Mouse (Mus musculus) embryonic facial prominence, embryonic 11.5 days (tissue): Measurements from ENCODE around the gene Aqp2. TPM values are rescaled to one million over a fixed set of nuclear protein-coding genes. Genes with fewer than 3 reads are reported as not detected.

ENCODE experiments used
- ATAC-seq: fragments of 200-750 bp; cut with Nextera tagmentation; replicated peaks from 2 replicates; pipeline ENCODE4 v1.8.0; 2017; ENCODE audit warnings: low read depth; ENCODE audit not compliant: insufficient number of reproducible peaks, low FRiP score, low TSS enrichment
- DNase-seq: peaks from one replicate; pipeline ENCODE4 v3.0.0-alpha.2; 2015; ENCODE audit warnings: low spot score
- H3K27ac ChIP-seq: fragments of 300-500 bp; sonication (generic); replicated peaks from 2 replicates; pipeline ENCODE4 v1.5.1; 2014; ENCODE audit warnings: mild to moderate bottlenecking, low read depth, low read length, control low read depth
- H3K27me3 ChIP-seq: fragments of 300-500 bp; sonication (generic); 2 replicates; pipeline ENCODE4 v1.6.1; 2014; ENCODE audit warnings: mild to moderate bottlenecking, low read length, moderate library complexity, mixed read lengths; ENCODE audit not compliant: control insufficient read depth, insufficient read depth
- H3K36me3 ChIP-seq: fragments of 300-500 bp; sonication (generic); replicated peaks from 2 replicates; pipeline ENCODE4 v1.6.1; 2014; ENCODE audit warnings: low read depth, mild to moderate bottlenecking, low read length, moderate library complexity, mixed read lengths; ENCODE audit not compliant: control insufficient read depth, insufficient read depth
- H3K4me1 ChIP-seq: fragments of 300-500 bp; sonication (generic); 2 replicates; pipeline ENCODE4 v1.6.1; 2014; ENCODE audit warnings: low read length, mixed read lengths; ENCODE audit not compliant: control insufficient read depth, insufficient read depth
- H3K4me2 ChIP-seq: fragments of 300-500 bp; sonication (generic); 2 replicates; pipeline ENCODE4 v1.6.1; 2014; ENCODE audit warnings: low read depth, mild to moderate bottlenecking, control low read depth, low read length, moderate library complexity
- H3K4me3 ChIP-seq: fragments of 300-500 bp; sonication (generic); 2 replicates; pipeline ENCODE4 v1.5.1; 2014; ENCODE audit warnings: low read depth, low read length, control low read depth
- H3K9ac ChIP-seq: fragments of 300-500 bp; sonication (generic); replicated peaks from 2 replicates; pipeline ENCODE4 v1.6.1; 2014; ENCODE audit warnings: mild to moderate bottlenecking, control low read depth, low read length
- H3K9me3 ChIP-seq: fragments of 300-500 bp; sonication (generic); replicated peaks from 2 replicates; pipeline ENCODE4 v1.6.1; 2016; ENCODE audit warnings: mild to moderate bottlenecking, low read length, inconsistent platforms, mixed read lengths; ENCODE audit not compliant: control insufficient read depth
- WGBS: fragments of 180-500 bp; shearing (Covaris S2); extraction: QIAGEN DNeasy Blood & Tissue Kit; methylation state at CpG from one replicate; pipeline ENCODE4 v1.1.7; 2014; 5-methylcytosine and 5-hydroxymethylcytosine counted together
- polyA plus RNA-seq: library from polyadenylated mRNA; unstranded; fragments of >200 nt; fragmentation: Nextera tagmentation; extraction: Ambion mirVana; gene quantifications from 2 replicates; pipeline ENCODE4 v1.2.1, GENCODE M21; 2014

Gene Aqp2
- polyA plus RNA-seq, 1 experiment from 2014 or later = not detected

DNA sequence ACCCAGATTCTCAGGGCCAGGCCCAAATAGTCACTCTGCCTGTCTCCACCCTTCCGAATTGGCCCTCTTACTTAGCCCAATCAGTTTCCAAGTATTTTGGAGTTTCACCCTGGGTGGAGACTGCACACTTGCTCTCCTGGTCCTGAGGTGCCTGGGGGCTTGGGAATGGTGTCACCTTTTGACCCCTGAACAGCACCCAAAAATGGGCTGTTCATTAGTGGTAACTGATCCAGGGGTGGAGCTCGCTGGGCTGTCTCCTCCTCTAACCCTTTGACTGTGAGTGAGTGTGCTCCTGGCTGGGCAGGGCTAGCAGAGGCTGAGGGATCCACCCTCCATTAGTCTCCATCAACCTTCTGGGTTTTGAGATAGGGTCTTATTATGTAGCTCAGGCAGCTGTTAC, 29.0 kb upstream of the Aqp2 start:
- Histone ChIP-seq H3K9me3 (no peaks in the 10 kb centered on the region), H3K9ac (no peak overlapping the region), H3K27me3 (no peaks in the 10 kb centered on the region), H3K4me1 (no peaks in the 10 kb centered on the region), H3K4me2 (no peak overlapping the region), H3K4me3 (no peak overlapping the region), H3K36me3 (no peaks in the 10 kb centered on the region), H3K27ac (no peak overlapping the region)
- DNase-seq (no peak), ATAC-seq (no peak)
- WGBS = 50% methylated on average over 2 of the region's 2 CpGs

- Histone ChIP-seq H3K27me3 (no peaks in the 10 kb centered on the region), H3K4me3 (no peak overlapping the region), H3K27ac (no peak overlapping the region), H3K36me3 (no peaks in the 10 kb centered on the region), H3K4me1 (no peaks in the 10 kb centered on the region), H3K9me3 (no peaks in the 10 kb centered on the region), H3K9ac (no peak overlapping the region), H3K4me2 (no peak overlapping the region)
- DNase-seq = peak; percentile 51
- ATAC-seq = no peak
- 59% methylated on average over 6 of the region's 6 CpGs for WGBS
Observed at GRCm38 (mm10) chr15:99553767-99554166, 25.1 kb upstream of the Aqp2 start.

DNA sequence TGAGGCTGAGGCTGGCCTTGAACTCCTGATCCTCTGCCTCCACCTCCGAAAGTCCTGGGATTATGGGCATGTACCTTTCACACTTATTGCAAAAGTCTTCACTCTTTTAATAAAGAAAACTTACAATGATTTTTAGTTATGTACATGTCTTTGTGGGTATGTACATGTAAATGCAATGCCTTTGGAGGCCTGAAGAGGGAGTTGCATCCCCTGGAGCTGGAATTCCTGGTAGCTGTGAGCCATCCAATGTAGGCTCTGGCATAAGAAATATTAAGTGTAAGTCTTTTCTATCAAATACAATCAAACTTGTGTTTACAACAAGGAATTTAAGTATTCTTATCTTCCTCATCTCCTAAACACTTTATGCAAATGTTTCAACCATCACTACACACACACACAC, 19.9 kb upstream of the Aqp2 start:
- Histone ChIP-seq H3K4me3 (no peak overlapping the region), H3K36me3 (no peaks in the 10 kb centered on the region), H3K4me1 (no peaks in the 10 kb centered on the region), H3K4me2 (no peak overlapping the region), H3K27ac (no peak overlapping the region), H3K27me3 (no peaks in the 10 kb centered on the region), H3K9me3 (no peaks in the 10 kb centered on the region), H3K9ac (no peak overlapping the region)
- 89% methylated on average over 1 of the region's 1 CpGs for WGBS
- no peak for ATAC-seq
- no peak for DNase-seq

- 79% methylated on average over 10 of the region's 10 CpGs for WGBS
- no peak for DNase-seq
- H3K4me2 ChIP-seq = no peak overlapping the region
- no peak for ATAC-seq
- H3K27me3 ChIP-seq = no peaks in the 10 kb centered on the region
- no peak overlapping the region for H3K27ac ChIP-seq
- H3K9ac ChIP-seq = no peak overlapping the region
- H3K4me1 ChIP-seq = no peaks in the 10 kb centered on the region
- H3K9me3 ChIP-seq = no peaks in the 10 kb centered on the region
- no peak overlapping the region for H3K4me3 ChIP-seq
- H3K36me3 ChIP-seq = no peaks in the 10 kb centered on the region
Observed at GRCm38 (mm10) chr15:99560246-99560645, 18.6 kb upstream of the Aqp2 start.

DNA sequence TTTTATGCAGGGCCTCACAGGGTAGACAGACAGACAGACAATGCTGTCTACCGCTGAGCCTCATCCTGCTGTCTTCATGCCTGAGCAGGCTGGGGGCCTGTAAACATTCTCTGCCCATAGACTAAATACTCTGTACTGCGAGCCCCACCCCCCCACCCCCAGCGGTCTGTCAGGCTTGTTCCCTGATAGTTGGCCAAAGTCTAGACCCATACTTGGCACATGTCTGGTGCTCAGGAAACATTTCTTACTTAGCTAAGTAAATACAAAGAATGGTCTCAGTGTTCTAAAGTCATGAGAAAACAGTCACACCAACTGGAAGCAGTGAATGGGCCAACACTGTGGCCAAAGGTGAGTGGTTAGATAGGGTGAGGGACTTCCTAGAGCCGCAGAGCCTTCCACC, 11.5 kb upstream of the Aqp2 start:
- Histone ChIP-seq H3K9me3 (no peaks in the 10 kb centered on the region), H3K27ac (no peak overlapping the region), H3K9ac (no peak overlapping the region), H3K4me1 (no peaks in the 10 kb centered on the region), H3K4me3 (no peak overlapping the region), H3K4me2 (no peak overlapping the region), H3K36me3 (no peaks in the 10 kb centered on the region), H3K27me3 (no peaks in the 10 kb centered on the region)
- DNase-seq (no peak), ATAC-seq (no peak)
- WGBS = 83% methylated on average over 4 of the region's 4 CpGs

DNA sequence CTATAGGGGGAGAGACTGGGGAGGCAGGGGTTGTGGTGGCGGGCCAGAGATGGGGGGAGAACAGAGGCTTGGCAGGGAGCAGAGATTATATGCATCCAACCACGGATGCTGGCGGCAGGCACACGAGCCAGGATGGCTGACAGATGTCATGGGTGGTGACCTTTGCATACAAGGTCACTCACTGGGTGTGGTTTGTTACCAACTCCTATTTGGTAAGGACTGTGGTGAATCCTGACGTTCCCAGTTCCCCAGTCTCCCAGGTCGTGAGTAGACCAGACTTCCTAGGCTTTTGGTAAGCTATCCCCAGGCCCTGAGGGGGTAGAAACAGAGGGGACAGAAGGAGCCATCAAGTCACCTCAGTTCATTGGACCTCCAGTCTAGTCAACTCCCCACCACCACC, 10.2 kb upstream of the Aqp2 start:
- no peaks in the 10 kb centered on the region for H3K9me3 ChIP-seq
- H3K36me3 ChIP-seq = no peaks in the 10 kb centered on the region
- no peaks in the 10 kb centered on the region for H3K4me1 ChIP-seq
- H3K4me3 ChIP-seq = no peak overlapping the region
- no peak for DNase-seq
- ATAC-seq = no peak
- 74% methylated on average over 6 of the region's 6 CpGs for WGBS
- no peaks in the 10 kb centered on the region for H3K27me3 ChIP-seq
- no peak overlapping the region for H3K9ac ChIP-seq
- no peak overlapping the region for H3K4me2 ChIP-seq
- no peak overlapping the region for H3K27ac ChIP-seq

DNA sequence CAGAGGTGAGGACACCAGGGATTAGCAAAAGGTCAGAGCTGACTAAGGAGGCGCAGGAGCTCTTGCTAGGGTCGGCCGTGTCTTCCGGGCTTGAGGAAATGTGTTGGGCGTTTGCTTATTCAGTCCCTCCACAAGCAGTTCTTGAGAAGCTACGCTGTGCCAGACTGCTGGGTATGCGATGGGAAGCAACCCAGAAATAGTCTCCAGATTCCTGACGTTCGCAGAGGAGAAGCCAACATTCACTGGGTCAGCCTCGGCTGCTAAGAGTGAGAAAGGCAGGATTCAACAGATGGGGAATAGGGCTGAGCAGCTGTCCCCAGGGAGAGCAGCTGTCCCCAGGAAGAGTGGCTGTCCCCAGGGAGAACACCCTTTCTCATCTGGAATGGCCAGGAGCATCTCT, 9.7 kb upstream of the Aqp2 start:
- 81% methylated on average over 10 of the region's 10 CpGs for WGBS
- Histone ChIP-seq H3K4me3 (no peak overlapping the region), H3K4me1 (no peaks in the 10 kb centered on the region), H3K36me3 (no peaks in the 10 kb centered on the region), H3K4me2 (no peak overlapping the region), H3K9ac (no peak overlapping the region), H3K27ac (no peak overlapping the region), H3K9me3 (no peaks in the 10 kb centered on the region), H3K27me3 (no peaks in the 10 kb centered on the region)
- ATAC-seq (no peak), DNase-seq (no peak)

- WGBS = 2% methylated on average over 52 of the region's 54 CpGs
- Histone ChIP-seq H3K9ac (peak overlapping the region; percentile 44; the same call in 1 of the 2 replicates), H3K27me3 (peaks cover 67% of the 10 kb centered on the region), H3K27ac (no peak overlapping the region), H3K4me3 (peak overlapping the region; percentile 24), H3K9me3 (no peaks in the 10 kb centered on the region), H3K4me1 (peaks cover 10% of the 10 kb centered on the region), H3K36me3 (no peaks in the 10 kb centered on the region), H3K4me2 (peak overlapping the region; percentile 49)
- peak; percentile 65 for DNase-seq
- ATAC-seq = 0 out of 2 replicates have a peak, but pooled peaks have one; percentile 40
Observed at GRCm38 (mm10) chr15:99583463-99584344, 4.8 kb downstream of the Aqp2 start.
